Mouse (Mus musculus) E14TG2a.4 (cell line): ENCODE measurements around the gene Gprasp2.
"Not testable (repeated sequence)": the region's sequence is repeated elsewhere in the genome, so short reads cannot be mapped to it uniquely, and the experiment has no call there.

Experiments used
- H3K27me3 ChIP-seq: 2 replicates; pipeline ENCODE4 v1.6.1; 2014; ENCODE audit warnings: low read length, control low read depth; ENCODE audit not compliant: insufficient read depth
- H3K36me3 ChIP-seq: 2 replicates; pipeline ENCODE4 v1.6.1; 2014; ENCODE audit warnings: low read length, control low read depth; ENCODE audit not compliant: insufficient read depth
- H3K4me1 ChIP-seq: replicated peaks from 2 replicates; pipeline ENCODE4 v1.6.1; 2014; ENCODE audit warnings: low read depth, low read length, control low read depth
- H3K4me3 ChIP-seq: replicated peaks from 2 replicates; pipeline ENCODE4 v1.5.1; 2014; ENCODE audit warnings: mild to moderate bottlenecking, low read length
- H3K9me3 ChIP-seq: 2 replicates; pipeline ENCODE4 v1.6.1; 2014; ENCODE audit warnings: low read length, control low read depth
- CTCF ChIP-seq: conservative IDR thresholded peaks from 2 replicates; pipeline ENCODE4 v1.5.1; 2014; ENCODE audit warnings: low read length
- NANOG ChIP-seq: IDR thresholded peaks from 2 replicates; pipeline ENCODE4 v1.6.1; 2014; ENCODE audit warnings: borderline replicate concordance, low read length, mixed read lengths
- POU5F1 ChIP-seq: IDR thresholded peaks from 2 replicates; pipeline ENCODE4 v1.6.1; 2014; ENCODE audit warnings: low read length, borderline replicate concordance

Gene Gprasp2

GRCm38 (mm10) chrX:135838521-135839360, at the start of gene Gprasp2:
Gprasp2 (plus strand) TSS chrX:135839034.
- Histone ChIP-seq H3K4me3 (peak within 1 kb of the TSS; percentile 79), H3K36me3 (peaks cover 20% of the 10 kb centered on the region)
- not testable (repeated sequence) for H3K4me1 ChIP-seq, H3K27me3 ChIP-seq, H3K9me3 ChIP-seq

- Histone ChIP-seq H3K36me3 (no peaks in the 10 kb centered on the region), H3K9me3 (no peaks in the 10 kb centered on the region), H3K4me3 (no peak overlapping the region), H3K27me3 (no peaks in the 10 kb centered on the region), H3K4me1 (0 out of 2 replicates have a peak, but pooled peaks cover 9% of the 10 kb centered on the region)
- TF ChIP-seq NANOG (no peak), POU5F1 (no peak), CTCF (no peak)
Observed at GRCm38 (mm10) chrX:135791536-135791935, 47.3 kb upstream of the Gprasp2 start.

GRCm38 (mm10) chrX:135792326-135792725, 46.5 kb upstream of the Gprasp2 start:
- Histone ChIP-seq H3K4me3 (no peak overlapping the region), H3K36me3 (no peaks in the 10 kb centered on the region), H3K27me3 (no peaks in the 10 kb centered on the region), H3K4me1 (0 out of 2 replicates have a peak, but pooled peaks cover 9% of the 10 kb centered on the region), H3K9me3 (no peaks in the 10 kb centered on the region)
- TF ChIP-seq CTCF (no peak), POU5F1 (no peak), NANOG (no peak)

- H3K27me3 ChIP-seq, result not testable (repeated sequence)
Observed at GRCm38 (mm10) chrX:135795591-135796304, 43.1 kb upstream of the Gprasp2 start.

GRCm38 (mm10) chrX:135796305-135797211, 42.3 kb upstream of the Gprasp2 start:
- H3K36me3 ChIP-seq, result peaks cover 33% of the 10 kb centered on the region
- H3K9me3 ChIP-seq, H3K27me3 ChIP-seq, H3K4me1 ChIP-seq: not testable (repeated sequence)
- H3K4me3 ChIP-seq, result peak overlapping the region; percentile 83

More at GRCm38 (mm10) chrX:135795591-135796304, 43.1 kb upstream of the Gprasp2 start:
- peaks cover 25% of the 10 kb centered on the region for H3K36me3 ChIP-seq
- not testable (repeated sequence) for H3K4me1 ChIP-seq, H3K9me3 ChIP-seq
- peak overlapping the region; percentile 83 for H3K4me3 ChIP-seq

GRCm38 (mm10) chrX:135797212-135797644, 41.6 kb upstream of the Gprasp2 start, which contains the start of gene Bhlhb9:
Bhlhb9 (plus strand) TSS chrX:135797594.
- TF ChIP-seq CTCF, result peak; percentile 13; the same call in 1 of the 2 replicates
- Histone ChIP-seq H3K4me3 (peak within 1 kb of the TSS; percentile 83), H3K36me3 (peaks cover 40% of the 10 kb centered on the region)
- not testable (repeated sequence) for H3K27me3 ChIP-seq, H3K4me1 ChIP-seq, H3K9me3 ChIP-seq

- H3K4me3 ChIP-seq, result no peak overlapping the region
- H3K36me3 ChIP-seq, result peaks cover 43% of the 10 kb centered on the region
- TF ChIP-seq NANOG (no peak), CTCF (no peak), POU5F1 (no peak)
- no peaks in the 10 kb centered on the region for H3K4me1 ChIP-seq
- no peaks in the 10 kb centered on the region for H3K9me3 ChIP-seq
- H3K27me3 ChIP-seq, result no peaks in the 10 kb centered on the region
Observed at GRCm38 (mm10) chrX:135804149-135804548, 34.7 kb upstream of the Gprasp2 start.

GRCm38 (mm10) chrX:135805780-135806179, 33.1 kb upstream of the Gprasp2 start:
- no peaks in the 10 kb centered on the region for H3K4me1 ChIP-seq
- TF ChIP-seq POU5F1, result no peak
- TF ChIP-seq NANOG, result no peak
- peak; percentile 75 for TF ChIP-seq CTCF
- H3K9me3 ChIP-seq, result no peaks in the 10 kb centered on the region

GRCm38 (mm10) chrX:135835896-135836295, 2.9 kb upstream of the Gprasp2 start:
- not testable (repeated sequence) for H3K9me3 ChIP-seq, H3K4me1 ChIP-seq, H3K4me3 ChIP-seq, H3K36me3 ChIP-seq, H3K27me3 ChIP-seq

More at GRCm38 (mm10) chrX:135805780-135806179, 33.1 kb upstream of the Gprasp2 start:
- Histone ChIP-seq H3K36me3 (peaks cover 27% of the 10 kb centered on the region), H3K27me3 (no peaks in the 10 kb centered on the region), H3K4me3 (no peak overlapping the region)
